Mouse (Mus musculus) forebrain, embryonic 14.5 days (tissue): ENCODE measurements around the gene Havcr1. TPM values are rescaled to one million over a fixed set of nuclear protein-coding genes. Genes with fewer than 3 reads are reported as not detected.
"Not testable (repeated sequence)": the region's sequence is repeated elsewhere in the genome, so short reads cannot be mapped to it uniquely, and the experiment has no call there.

Experiments used
- ATAC-seq: fragments of 200-750 bp; cut with Nextera tagmentation; 2 replicates; pipeline ENCODE4 v1.8.0; 2017; ENCODE audit warnings: mild to moderate bottlenecking, moderate library complexity
- DNase-seq: peaks from one replicate; pipeline ENCODE4 v3.0.0-alpha.2; 2015; ENCODE audit warnings: low spot score
- H3K27ac ChIP-seq: fragments of 300-500 bp; sonication (generic); 2 replicates; pipeline ENCODE4 v1.5.1; 2014; ENCODE audit warnings: low read depth, mild to moderate bottlenecking, control low read depth, low read length, moderate library complexity
- H3K27me3 ChIP-seq: fragments of 300-500 bp; sonication (generic); replicated peaks from 2 replicates; pipeline ENCODE4 v1.6.1; 2014; ENCODE audit warnings: low read length, control low read depth, mixed read lengths; ENCODE audit not compliant: control insufficient read depth, insufficient read depth
- H3K36me3 ChIP-seq: fragments of 300-500 bp; sonication (generic); 2 replicates; pipeline ENCODE4 v1.6.1; 2014; ENCODE audit warnings: low read length, control low read depth; ENCODE audit not compliant: control insufficient read depth, insufficient read depth
- H3K4me1 ChIP-seq: fragments of 300-500 bp; sonication (generic); 2 replicates; pipeline ENCODE4 v1.6.1; 2014; ENCODE audit warnings: antibody characterized with exemption, low read length, control low read depth; ENCODE audit not compliant: control insufficient read depth, insufficient read depth
- H3K4me2 ChIP-seq: fragments of 300-500 bp; sonication (generic); 2 replicates; pipeline ENCODE4 v1.6.1; 2014; ENCODE audit warnings: mild to moderate bottlenecking, control low read depth, low read length
- H3K4me3 ChIP-seq: fragments of 300-500 bp; sonication (generic); 2 replicates; pipeline ENCODE4 v1.5.1; 2014; ENCODE audit warnings: low read depth, low read length, control low read depth
- H3K9ac ChIP-seq: fragments of 300-500 bp; sonication (generic); 2 replicates; pipeline ENCODE4 v1.6.1; 2014; ENCODE audit warnings: mild to moderate bottlenecking, low read length, control low read depth, moderate library complexity
- H3K9me3 ChIP-seq: fragments of 300-500 bp; sonication (generic); replicated peaks from 2 replicates; pipeline ENCODE4 v1.6.1; 2016; ENCODE audit warnings: low read length, control low read depth, mixed read lengths; ENCODE audit not compliant: control insufficient read depth
- WGBS: fragments of 180-500 bp; shearing (Covaris S2); extraction: QIAGEN DNeasy Blood & Tissue Kit; methylation state at CpG from one replicate; pipeline ENCODE4 v1.1.7; 2014; 5-methylcytosine and 5-hydroxymethylcytosine counted together
- polyA plus RNA-seq: library from polyadenylated mRNA; unstranded; fragments of >200 nt; fragmentation: Nextera tagmentation; extraction: Ambion mirVana; gene quantifications from 2 replicates; pipeline ENCODE4 v1.2.1, GENCODE M21; 2014

Gene Havcr1
- not detected in 2 replicates for polyA plus RNA-seq

DNA sequence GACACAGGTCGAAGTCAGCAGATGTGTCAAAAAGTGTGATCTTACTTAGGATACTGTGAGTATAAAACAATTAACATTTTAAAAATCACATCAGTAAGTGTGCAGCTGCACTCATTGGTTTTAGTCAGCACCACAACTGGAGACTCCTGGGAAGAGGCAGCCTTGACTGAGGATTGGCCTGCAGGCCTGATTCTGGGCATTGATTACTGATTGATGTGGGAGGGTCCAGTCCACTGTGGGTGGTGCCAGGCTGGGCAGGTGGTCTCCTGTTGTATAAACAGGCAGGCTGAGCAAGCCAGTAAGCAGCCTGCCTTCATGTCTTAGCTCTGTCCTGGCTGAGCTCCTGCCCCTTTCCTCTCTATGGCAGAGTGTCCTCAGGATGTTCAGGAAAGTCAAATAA lies at the start of gene Havcr1:
Havcr1 (plus strand) TSS at position 5 of the 400 bp plus-strand sequence.
- not testable (repeated sequence) for ATAC-seq, H3K9me3 ChIP-seq, H3K36me3 ChIP-seq, H3K4me2 ChIP-seq, DNase-seq, H3K9ac ChIP-seq, H3K27ac ChIP-seq, H3K4me1 ChIP-seq, H3K27me3 ChIP-seq, H3K4me3 ChIP-seq
- WGBS = 97% methylated on average over 1 of the region's 1 CpGs

DNA sequence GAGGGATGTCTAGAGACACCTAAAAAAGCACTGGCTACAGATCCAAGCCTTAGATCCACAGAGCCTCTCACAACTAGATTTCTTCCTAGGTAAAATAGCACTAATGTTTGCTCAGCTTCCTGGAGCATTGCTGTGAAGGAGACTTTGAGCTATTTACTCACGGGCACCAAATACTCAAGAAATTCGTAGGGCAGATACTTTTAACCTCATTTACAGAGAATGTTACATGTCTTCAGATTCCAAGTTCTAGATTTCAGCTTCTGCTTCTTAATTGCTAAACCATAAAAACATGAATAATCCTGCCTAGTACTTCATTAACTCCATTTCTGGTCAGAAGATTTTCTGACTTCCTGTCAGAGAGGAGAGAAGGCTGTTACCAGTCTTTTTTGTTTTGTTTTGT lies 44.7 kb upstream of the Havcr1 start:
- Histone ChIP-seq H3K4me3 (no peak overlapping the region), H3K4me1 (no peaks in the 10 kb centered on the region), H3K9ac (no peak overlapping the region), H3K9me3 (no peaks in the 10 kb centered on the region), H3K27ac (no peak overlapping the region), H3K36me3 (no peaks in the 10 kb centered on the region), H3K27me3 (no peaks in the 10 kb centered on the region), H3K4me2 (no peak overlapping the region)
- DNase-seq (no peak), ATAC-seq (no peak)
- 91% methylated on average over 2 of the region's 2 CpGs for WGBS

DNA sequence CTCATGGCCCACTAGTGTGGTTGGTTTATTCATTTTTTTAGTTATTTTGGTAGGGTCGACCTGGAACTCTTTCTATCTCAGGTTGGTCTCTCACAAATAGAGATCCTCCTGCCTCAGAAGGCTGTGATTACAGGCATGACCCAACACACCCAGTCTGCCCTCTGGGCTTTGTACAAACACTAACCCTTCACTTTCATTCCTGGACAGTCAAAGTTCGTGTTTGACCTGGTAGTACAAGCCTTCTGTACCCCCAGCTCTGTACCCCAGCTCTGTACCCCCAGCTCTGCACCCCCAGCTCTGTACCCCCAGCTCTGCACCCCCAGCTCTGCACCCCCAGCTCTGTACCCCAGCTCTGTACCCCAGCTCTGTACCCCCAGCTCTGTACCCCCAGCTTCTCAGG lies 39.0 kb upstream of the Havcr1 start:
- not testable (repeated sequence) for H3K36me3 ChIP-seq, H3K4me3 ChIP-seq, H3K4me2 ChIP-seq, H3K27ac ChIP-seq, H3K9me3 ChIP-seq, ATAC-seq, H3K4me1 ChIP-seq, H3K27me3 ChIP-seq, DNase-seq, H3K9ac ChIP-seq
- 91% methylated on average over 2 of the region's 2 CpGs for WGBS

DNA sequence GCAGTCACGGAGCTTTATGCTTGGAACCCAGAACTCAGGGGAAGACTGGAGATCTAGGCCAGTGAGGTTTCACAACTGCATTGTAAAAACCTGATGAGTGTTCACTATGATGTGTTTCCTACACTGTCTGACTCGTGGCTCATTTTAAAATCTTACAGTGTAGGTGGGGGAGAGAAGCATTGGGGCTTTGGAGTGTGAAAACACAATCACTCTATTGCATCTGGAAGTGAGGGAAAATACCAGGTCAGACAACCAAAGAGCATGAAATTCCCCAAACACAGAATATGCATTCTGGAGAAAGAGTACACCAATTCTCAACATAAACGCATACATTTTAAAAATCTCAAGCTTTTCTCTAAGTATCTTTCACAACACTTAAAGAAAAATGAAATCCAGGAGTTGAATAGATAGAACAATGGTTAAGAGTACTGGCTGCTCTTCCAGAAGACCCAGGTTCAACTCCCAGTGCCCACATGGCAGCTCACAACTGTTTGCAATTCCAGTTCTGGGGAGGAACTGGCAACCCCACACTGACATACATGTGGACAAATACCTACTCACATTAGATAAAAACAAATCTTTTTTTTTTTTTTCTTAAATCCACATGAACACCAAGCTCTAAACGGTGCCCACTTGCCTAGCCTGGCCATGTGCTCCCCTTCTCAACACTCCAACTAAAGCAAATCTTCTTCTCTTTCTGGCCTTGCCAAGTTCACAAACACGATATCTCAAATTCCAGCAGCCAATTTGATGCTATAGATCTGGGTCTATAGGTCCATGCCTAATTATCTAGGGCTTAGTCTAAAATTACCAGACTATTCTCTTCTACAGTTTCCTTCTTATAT lies 37.2 kb upstream of the Havcr1 start:
- ATAC-seq = no peak
- no peak overlapping the region for H3K9ac ChIP-seq
- no peaks in the 10 kb centered on the region for H3K27me3 ChIP-seq
- no peaks in the 10 kb centered on the region; the same call in 1 of the 2 replicates for H3K9me3 ChIP-seq
- no peak overlapping the region for H3K27ac ChIP-seq
- H3K4me3 ChIP-seq = no peak overlapping the region
- 83% methylated on average over 5 of the region's 5 CpGs for WGBS
- no peaks in the 10 kb centered on the region for H3K4me1 ChIP-seq
- H3K4me2 ChIP-seq = no peak overlapping the region
- DNase-seq = no peak
- no peaks in the 10 kb centered on the region for H3K36me3 ChIP-seq

DNA sequence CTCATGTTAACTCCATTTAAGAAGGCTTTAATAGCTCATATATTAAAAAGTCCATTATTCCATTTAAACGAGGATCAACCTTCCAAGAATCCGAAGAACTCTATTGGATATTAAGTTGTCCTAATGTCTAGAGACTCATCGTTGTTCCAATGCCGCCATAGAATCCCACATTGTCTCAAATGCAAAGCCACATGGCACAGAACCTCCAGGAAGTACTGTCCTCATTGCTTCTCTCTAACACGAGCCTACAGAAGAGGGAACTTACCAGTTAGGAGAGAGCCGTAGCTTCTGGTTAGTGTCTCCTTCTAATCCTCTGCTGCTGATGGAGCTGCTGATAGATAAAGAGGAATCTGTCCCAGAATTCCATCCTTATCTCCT lies 36.6 kb upstream of the Havcr1 start:
- Histone ChIP-seq H3K4me2 (no peak overlapping the region), H3K27ac (no peak overlapping the region), H3K4me3 (no peak overlapping the region), H3K4me1 (no peaks in the 10 kb centered on the region), H3K9ac (no peak overlapping the region), H3K36me3 (no peaks in the 10 kb centered on the region), H3K9me3 (no peaks in the 10 kb centered on the region; the same call in 1 of the 2 replicates), H3K27me3 (no peaks in the 10 kb centered on the region)
- WGBS = 87% methylated on average over 6 of the region's 6 CpGs
- ATAC-seq (no peak), DNase-seq (no peak)

DNA sequence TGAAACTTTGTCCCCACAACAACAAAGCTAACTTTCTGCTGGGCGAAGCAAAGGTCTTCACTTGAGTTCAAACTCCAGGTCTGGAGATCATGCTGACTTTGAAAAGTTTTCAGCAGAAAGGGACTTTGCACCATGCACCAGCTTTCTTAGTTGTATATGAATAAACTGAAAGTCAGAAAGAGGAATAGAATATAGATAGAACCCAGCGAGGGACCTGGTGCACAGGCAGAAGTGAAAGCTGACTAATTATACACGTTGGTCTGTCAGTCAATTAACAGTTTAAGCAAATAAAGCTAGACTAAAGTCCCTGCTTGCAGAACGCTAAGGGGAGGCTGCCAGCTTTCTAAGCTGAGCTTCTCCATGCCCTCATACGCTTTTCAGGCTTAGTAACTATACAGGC lies 36.0 kb upstream of the Havcr1 start:
- ATAC-seq (no peak), DNase-seq (no peak)
- H3K4me3 ChIP-seq = no peak overlapping the region
- H3K9ac ChIP-seq = no peak overlapping the region
- H3K4me2 ChIP-seq = no peak overlapping the region
- H3K4me1 ChIP-seq = no peaks in the 10 kb centered on the region
- H3K27ac ChIP-seq = no peak overlapping the region
- H3K36me3 ChIP-seq = no peaks in the 10 kb centered on the region
- 85% methylated on average over 5 of the region's 5 CpGs for whole genome bisulfite sequencing
- H3K9me3 ChIP-seq = no peaks in the 10 kb centered on the region; the same call in 1 of the 2 replicates
- H3K27me3 ChIP-seq = no peaks in the 10 kb centered on the region

DNA sequence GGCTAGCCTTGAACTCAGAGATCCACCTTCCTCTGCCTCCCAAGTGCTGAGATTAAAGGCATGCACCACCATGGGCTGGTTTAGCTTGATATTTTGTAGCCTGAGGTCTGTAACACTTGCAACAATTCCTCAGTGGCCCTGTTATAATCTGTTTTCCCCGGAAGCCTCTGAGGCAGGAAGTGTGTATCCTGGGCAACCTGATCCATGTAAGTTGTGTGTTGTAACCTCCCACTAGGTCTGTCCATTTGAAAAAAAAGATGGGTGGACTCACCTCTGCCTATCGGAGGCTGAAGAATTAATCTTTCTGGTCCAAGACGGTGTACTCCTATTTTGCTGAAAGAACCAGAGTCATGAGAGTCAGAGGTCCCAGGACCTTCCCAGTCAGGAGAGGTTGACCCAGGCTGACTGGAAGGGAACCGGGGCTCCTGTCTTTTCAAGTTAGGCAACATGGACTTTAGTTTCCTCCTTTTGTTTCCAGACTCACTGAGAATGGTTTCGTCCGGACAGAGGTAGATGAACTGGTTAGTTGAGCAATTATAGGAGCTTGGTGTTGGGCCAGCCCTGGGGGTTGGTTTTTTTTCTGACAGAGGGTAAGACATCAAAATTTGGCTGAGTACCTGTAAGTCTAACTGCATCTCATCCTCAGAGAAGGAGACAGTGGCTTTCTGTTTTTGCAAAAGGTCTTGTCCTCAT lies 28.1 kb upstream of the Havcr1 start, which contains the start of gene Timd2:
Timd2 (minus strand) TSS at position 398 of the 693 bp plus-strand sequence.
- H3K4me1 ChIP-seq = no peaks in the 10 kb centered on the region
- no peak for ATAC-seq

DNA sequence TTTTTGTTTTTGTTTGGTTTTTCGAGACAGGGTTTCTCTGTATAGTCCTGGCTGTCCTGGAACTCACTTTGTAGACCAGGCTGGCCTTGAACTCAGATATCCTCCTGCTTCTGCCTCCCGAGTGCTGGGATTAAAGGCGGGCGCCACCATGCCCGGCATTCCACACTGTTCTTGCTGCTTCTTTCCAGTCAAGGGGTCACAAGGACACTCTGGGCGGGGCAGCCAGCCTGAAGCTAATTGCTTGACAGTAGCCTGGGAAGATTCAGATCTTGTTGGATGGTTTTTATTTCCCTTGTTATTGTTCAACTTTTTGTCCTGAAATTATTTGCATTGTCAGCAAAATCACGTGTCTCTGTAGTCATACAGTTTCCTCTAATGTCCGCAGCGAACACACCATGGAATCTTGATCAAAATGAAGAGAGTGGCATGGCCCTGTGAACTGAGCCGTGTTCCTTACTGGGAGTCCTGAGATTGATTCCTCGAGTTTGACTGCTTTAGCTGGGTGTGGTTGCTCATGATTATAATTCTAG lies 3.3 kb upstream of the Havcr1 start:
- DNase-seq (no peak), ATAC-seq (no peak)
- no peak overlapping the region for H3K4me3 ChIP-seq
- no peaks in the 10 kb centered on the region for H3K4me1 ChIP-seq
- WGBS = 88% methylated on average over 11 of the region's 11 CpGs
- no peaks in the 10 kb centered on the region for H3K36me3 ChIP-seq
- no peaks in the 10 kb centered on the region for H3K9me3 ChIP-seq
- H3K9ac ChIP-seq = no peak overlapping the region
- H3K27me3 ChIP-seq = no peaks in the 10 kb centered on the region
- no peak overlapping the region for H3K4me2 ChIP-seq
- H3K27ac ChIP-seq = no peak overlapping the region

More for the DNA sequence above, 28.1 kb upstream of the Havcr1 start, which contains the start of gene Timd2:
- no peaks in the 10 kb centered on the region for H3K27me3 ChIP-seq
- no peak within 1 kb of the TSS for H3K4me2 ChIP-seq
- no peak within 1 kb of the TSS for H3K9ac ChIP-seq
- no peak for DNase-seq
- H3K4me3 ChIP-seq = no peak within 1 kb of the TSS
- H3K27ac ChIP-seq = no peak within 1 kb of the TSS
- WGBS = 88% methylated on average over 6 of the region's 6 CpGs
- no peaks in the 10 kb centered on the region for H3K9me3 ChIP-seq
- no peaks in the 10 kb centered on the region for H3K36me3 ChIP-seq
